Mouse (Mus musculus) layer of hippocampus, adult 11-12 months (tissue): Measurements from ENCODE around the gene Fbln2.

Experiments
- DNase-seq: peaks from one replicate; pipeline ENCODE4 v3.0.0; 2022; ENCODE audit warnings: low spot score

The Fbln2 gene

DNA sequence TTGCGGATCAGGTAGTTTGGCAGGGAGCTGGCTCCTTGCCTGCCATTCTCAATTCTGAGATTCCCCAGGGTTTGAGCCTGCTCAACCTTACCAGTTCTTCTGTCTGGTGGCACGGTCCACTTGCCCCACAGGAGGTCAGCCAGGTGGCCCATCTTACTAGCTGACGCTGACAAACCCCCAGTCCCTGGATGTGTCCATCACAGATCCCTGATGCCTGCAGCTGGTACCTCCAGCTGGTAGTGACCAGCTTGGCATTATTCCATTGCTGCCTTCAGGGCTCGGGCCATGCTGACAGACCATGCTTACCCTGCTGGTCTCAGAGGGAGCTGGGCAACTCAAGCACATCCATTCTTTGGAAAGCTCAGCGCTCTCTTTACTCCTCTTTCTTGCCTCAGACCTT lies 18.7 kb downstream of the Fbln2 start:
- DNase-seq = no peak

DNA sequence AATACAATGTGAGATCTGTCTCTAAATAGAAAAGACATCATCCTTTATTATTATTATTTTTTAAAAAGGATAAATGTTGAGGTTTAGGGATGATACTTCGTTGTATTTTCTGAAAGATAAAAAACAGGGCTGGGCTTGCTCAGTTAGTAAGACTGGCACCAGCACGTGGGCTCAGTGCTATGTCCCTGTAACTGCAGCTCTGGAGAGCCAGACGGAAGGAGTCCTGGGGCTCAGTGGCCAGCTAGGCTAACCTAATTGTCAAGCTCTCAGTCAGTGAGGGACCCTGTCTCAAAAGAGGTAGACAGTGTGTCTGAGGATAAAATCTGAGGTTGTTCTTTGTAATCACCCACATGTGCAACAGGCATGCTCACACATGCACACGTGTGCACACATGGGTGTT lies 19.3 kb downstream of the Fbln2 start:
- no peak for DNase-seq

DNA sequence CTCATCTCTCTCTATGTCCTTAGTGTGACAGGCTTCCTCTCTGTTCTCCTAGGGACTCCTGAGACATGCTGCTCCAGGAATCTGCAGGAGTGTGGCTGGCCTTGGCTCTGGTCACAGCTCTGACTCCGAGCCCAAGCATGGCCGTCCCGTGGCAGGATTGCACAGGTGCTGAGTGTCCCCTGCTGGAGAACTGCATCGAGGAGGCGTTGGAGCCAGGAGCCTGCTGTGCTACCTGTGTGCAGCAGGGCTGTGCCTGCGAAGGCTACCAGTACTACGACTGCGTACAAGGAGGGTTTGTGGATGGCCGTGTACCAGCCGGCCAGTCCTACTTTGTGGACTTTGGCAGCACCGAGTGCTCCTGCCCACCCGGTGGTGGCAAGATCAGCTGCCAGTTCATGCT lies 20.8 kb downstream of the Fbln2 start:
- DNase-seq = no peak

DNA sequence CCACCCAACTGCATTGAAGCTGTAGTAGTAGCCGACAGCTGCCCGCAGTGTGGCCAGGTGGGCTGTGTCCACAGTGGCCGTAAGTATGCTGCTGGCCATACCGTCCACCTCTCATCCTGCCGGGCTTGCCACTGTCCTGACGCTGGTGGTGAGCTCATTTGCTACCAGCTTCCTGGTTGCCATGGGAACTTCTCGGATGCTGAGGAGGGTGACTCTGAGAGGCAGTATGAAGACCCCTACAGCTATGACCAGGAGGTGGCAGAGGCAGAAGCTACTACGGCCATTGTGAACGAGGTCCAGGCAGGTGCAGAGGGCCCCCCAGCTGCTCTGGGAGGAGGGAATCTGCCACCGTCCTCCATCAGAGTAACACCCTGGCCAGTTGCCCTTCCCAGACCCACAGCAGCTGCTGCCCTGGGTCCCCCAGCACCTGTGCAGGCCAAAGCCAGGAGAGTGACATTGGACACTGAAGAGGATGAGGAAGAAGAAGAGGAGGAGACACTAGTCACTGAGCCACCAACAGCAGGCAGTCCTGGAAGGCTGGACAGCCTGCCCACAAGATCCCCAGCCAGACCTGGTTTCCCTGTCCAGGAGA lies 21.3 kb downstream of the Fbln2 start:
- no peak for DNase-seq

DNA sequence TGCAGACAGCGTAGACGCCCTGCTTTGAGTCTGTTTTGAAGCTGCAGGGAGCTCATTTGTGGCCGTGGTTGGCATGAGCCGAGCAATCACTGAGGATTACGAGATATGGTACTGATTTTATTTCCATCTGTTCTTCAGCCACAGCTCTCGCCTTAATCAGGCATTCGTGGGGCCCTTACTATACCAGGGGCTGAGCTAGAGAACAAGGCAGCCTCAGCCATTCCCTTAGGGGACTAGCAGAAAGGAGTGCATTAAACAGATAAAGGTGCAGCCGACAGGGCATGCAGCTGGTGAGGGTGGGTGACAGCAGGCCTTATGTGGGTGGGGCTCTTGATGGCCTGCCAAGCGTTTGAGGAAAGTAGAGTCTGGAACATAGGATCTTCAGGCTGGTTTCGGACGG lies 23.8 kb downstream of the Fbln2 start:
- DNase-seq = no peak

DNA sequence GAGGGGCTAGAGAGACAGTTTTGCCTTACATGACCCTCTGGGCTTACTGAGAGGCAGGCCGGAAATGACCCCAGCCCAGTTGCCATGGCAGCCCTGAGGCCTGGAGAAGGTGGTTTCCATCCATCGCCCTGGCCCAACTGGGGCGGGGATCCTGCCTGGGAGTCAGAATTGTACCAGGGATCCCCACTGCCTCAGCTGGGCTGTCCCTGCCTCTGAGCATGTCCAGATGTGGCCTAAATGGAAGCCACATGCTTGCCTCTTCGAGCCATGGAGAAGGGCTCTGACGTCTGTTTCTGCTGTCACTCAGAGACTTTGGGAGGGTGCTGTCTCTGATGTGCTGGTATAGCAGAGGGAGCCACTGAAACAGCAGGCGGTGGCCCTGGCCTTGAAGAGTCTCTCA lies 24.2 kb downstream of the Fbln2 start:
- no peak for DNase-seq

DNA sequence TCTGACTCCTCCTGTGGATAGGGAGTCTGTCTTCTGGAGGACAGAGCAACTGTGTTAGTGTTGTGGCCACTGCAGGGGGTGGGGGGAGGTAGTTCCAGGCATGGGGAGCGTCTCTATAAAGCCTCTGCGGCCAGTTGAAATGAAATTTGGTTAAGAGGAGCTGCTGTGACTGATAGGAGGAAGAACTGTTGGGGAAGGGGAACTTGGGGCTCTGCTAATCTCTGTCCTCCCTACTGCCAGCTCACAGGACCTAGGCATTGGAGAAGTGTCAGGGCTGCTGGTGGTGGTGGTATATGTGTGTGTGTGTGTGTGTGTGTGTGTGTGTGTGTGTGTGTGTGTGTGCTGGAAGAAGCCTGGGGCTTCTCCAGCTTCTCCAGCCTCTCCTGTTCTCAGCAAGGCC lies 25.0 kb downstream of the Fbln2 start:
- no peak for DNase-seq

DNA sequence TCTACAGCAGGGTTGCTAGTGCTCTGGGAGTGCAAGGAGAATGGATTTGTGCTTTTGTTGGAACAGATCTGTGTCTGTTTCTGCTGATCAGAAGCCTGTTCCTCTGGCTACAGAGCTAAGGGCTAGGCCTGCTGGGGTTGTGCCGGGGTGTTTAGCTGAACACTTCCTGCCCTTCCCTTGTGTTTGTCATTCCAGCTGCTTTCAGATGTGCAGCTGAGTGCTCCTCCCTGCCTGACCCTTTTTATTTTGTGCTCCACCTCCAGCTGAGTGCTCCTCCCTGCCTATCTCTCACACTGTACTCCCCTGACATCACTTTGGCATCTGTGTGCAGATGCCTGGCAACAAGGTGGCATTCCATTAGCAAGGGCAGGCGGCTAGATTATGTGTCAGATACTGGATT lies 28.3 kb downstream of the Fbln2 start:
- no peak for DNase-seq

DNA sequence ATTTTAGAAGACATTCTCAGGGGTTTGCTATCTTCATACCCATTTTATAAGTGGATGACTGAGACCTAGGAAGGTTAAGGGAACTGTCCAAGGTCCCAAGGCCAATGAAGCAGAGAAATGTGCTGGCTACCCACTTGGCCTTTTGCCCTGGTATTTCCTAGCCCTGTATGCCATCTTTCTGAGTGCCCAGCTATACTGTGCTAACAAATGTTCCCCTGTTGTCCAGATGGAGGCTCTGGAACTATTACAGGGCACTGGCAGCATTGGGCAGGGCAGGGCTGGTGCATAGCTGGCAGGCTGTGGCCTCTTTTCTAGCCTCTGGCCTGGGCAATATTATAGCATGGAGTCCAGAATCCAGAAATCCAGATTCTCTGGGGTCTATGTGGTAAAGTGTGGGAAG lies 28.7 kb downstream of the Fbln2 start:
- no peak for DNase-seq

DNA sequence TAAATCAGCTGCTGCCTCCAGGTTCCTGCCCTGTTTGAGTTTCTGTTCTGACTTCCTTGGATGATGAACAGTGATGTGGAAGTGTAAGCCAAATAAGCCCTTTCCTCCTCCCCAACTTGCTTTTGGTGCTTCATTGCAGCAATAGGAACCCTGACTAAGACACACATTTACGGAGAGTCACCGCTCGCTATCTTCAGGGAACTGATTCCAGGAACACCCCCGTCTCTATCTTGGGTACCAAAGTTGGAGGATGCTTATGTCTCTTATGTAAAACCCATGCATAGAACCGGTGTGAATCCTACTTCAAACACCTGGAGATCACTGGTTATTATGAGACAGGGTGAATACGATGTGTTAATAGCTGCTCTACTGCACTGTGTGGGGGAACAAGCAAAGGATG lies 31.1 kb downstream of the Fbln2 start:
- peak; percentile 35 for DNase-seq

DNA sequence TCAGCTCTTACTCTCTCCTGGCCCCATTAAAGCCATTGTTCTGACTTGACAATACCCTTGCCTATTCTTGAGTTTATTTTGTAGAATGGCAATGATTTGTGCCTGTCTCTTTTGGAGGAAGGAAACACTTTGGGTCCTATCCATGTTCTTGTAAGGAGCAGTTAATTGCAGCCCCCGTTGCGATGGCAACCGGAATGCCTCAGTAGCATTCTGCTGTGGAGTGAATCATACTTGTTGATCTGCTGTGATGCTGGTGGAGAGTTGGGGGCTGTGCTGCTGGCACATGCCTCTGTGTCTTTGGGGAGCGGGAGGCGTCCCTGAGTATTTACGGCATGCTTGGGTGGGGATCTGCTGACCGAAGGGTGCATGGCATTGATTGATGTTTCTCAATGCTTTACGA lies 32.1 kb downstream of the Fbln2 start:
- peak; percentile 55 for DNase-seq

DNA sequence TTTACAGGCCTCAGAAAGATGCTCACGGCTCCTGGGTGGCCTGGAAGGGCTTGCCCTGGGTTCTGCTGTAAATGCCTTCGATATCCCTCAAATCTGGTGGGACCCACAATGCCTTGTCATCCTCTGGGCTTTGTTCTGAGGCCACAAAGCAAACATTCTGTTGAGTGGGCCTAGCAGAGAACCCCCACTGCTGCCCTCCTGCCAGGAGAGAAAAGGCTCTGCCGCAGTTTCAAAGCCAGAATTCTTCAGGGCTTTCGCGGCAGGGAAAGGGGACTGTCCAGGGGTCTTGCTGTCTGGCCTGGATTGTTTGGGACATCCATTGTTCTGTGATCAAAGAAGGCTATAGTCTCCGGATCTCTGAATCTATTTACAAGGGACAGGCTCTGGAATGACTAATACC lies 33.1 kb downstream of the Fbln2 start:
- no peak for DNase-seq

DNA sequence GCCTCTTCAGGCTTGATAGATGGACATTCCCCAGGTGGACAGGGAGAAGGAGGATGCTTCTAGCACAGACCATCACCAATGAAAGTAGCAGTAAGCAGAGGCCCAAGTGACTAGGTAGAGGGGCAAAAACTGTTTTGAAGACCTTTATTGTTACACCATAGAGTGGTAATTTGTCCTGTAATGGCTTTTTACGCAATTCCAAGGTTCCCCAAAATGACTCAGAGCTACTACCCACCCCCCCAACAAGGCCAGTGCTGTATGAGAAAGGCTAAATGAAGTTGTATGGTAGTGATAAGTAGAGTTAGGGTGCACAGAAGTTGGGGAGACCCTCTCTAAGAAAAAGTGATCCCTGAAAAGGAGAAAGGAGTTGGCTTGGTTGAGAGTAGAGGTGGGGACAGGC lies 35.1 kb downstream of the Fbln2 start:
- DNase-seq = no peak

DNA sequence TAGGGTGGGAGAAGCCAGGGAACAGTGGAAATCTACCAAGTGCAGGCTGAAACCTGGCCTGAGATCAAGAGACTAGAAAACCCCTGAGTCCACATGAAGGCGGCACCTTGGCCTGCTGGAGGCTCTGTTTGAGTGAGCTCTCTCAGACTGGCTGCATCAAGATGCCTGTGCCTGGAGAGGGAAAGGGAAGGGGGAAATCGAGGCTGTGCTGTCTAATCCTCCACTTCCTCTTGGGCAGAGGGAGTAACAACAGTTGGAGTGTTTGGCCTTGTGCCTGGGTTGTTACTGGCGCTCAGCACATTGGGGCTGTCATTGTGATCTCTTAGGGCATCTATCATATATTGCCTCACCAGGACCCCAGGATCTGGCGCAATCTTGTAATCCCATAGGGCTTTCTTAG lies 36.4 kb downstream of the Fbln2 start:
- DNase-seq = no peak

DNA sequence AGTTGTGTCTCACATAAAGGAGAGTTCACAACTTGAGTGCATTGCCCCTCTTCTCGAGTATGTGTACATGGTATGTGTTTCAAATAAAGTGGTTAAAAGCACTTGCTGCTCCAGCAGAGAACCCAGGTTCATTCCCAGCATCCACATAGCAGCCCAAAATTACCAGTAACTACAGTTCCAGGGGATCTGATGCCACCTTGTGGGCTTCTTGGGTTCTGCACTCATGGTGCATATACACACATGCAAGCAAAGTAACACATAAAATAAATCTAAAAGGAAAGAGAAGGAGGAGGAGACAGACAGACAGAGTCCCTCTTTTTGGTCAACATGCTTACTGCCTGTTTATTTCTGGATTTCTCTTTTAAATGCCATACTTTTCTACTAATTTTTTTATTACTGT lies 37.5 kb downstream of the Fbln2 start:
- DNase-seq = no peak

DNA sequence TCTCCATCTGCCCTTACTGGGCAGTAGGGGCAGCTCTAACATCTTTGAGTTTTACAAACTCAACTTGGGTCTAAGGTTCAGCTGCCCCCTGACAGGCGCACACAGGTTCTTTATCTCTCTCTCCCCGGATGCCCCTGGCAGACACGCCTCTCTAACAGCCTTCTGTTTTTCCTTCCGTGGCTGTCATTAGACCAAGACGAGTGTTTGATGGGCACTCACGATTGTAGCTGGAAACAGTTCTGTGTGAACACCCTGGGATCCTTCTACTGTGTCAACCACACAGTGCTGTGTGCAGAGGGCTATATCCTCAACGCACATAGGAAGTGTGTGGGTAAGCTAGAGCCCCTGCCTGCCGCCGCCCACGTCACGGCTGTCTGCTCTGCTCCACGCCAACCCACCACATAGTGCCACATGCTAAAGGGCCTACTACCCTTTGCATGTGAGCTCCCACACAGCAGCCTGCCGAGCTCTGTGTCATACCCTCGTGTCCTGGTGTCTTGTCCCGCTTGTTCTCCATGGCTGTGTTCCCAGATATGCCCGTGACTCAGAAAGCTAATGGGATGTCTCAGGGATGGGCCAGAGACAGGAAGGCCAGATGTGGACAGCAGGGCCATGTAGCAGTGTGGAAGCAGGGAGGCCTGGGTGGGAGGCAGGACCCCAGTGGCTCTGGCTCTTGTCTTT lies 47.3 kb downstream of the Fbln2 start:
- peak; percentile 78 for DNase-seq

DNA sequence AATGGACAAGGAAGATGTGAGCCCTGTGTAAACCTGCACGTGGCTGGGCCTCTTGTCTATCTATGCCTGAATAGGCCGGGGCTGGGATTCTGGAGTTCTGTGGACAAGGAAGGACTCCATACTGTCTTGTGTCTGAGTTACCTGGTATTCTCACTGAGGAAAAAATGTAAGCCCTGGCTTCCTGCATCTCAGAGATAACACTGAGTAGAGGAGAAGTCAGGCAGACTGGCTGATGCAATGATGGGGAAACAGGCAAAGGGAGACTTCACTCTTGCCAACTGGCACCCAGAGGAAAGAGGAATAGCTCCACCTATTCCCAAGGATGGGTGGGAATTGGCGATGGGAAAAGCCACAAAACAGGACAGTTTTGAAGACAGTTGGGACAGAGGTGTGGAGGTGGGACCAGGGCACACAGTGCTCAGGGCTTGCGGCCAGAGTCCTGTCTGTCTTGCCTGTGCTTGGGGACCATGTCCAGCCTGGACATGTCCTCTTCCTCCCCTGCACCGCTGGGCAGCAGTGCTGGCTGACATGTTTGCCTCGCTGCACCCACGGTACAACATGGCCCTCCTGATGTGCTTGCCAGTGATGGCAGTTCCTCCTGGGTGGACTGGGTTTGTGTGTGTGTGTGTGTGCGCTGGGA lies 48.2 kb downstream of the Fbln2 start:
- DNase-seq = no peak

DNA sequence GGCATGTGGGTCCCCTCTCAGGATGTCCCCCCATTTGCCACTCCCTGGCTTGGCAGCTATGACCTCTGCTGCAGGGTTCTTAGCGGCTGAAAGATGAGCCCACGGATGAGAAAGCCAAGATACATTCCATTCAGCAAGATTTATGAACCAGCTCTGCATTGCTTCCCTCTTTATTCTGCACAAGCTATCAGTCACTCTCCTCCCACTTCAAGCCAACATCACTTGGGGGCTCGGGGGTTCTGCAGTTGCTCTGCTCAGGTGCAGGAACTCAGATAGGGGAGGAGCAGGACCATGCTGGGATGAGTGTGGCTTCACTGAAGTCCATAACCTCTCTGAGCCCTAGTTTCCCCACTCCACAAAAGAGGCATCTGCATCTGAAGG lies 48.7 kb downstream of the Fbln2 start:
- no peak for DNase-seq

DNA sequence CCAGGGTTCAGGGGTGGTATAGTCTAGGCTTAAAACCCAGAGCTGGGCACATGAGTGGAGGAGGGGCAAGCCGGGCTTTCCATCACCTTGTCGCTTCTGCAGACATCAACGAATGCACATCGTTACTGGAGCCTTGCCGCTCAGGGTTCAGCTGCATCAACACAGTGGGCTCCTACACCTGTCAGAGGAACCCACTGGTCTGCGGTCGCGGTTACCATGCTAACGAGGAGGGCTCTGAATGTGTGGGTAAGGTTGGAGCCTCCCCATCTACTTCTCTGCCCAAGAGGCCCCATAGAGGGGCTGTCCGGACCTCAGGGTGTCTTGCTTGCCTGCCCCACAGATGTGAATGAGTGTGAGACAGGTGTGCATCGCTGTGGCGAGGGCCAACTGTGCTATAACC lies 53.4 kb downstream of the Fbln2 start:
- DNase-seq = no peak

DNA sequence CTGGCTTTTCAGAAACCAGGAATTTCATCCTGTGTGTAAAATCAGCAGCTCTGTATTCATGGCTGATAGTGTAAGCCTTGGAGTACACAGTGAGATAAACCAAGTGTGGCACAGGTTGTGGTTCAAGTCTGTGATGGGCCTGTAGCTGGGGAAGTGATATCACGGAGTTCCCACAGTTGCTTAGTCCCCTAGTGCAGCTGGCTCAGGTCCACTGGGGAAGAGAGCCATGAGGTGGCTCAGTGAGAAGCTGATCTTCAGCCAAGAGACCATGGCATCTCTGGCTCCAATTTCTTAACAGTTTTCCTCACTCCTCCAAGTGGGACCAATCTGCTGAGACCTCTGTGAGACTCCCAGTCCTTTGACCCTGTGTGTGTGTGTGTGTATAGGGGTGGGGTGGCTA lies 54.4 kb downstream of the Fbln2 start:
- DNase-seq = no peak

DNA sequence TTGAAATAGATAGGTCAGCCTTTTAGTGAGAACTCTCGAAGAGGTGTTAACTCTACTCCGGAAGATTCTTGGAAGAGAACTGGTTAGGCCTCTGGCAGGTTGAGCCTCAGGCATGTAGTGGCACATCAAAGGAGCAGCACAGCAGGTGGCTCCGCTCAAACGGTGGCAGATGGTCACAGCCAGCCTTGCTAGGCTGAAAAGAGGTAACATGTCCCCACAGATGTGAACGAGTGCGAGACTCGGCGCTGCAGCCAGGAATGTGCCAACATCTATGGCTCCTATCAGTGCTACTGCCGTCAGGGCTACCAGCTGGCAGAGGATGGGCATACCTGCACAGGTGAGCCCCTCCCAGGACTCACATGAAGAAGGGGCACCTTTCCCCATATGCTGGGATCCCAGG lies 56.1 kb downstream of the Fbln2 start:
- DNase-seq = no peak

DNA sequence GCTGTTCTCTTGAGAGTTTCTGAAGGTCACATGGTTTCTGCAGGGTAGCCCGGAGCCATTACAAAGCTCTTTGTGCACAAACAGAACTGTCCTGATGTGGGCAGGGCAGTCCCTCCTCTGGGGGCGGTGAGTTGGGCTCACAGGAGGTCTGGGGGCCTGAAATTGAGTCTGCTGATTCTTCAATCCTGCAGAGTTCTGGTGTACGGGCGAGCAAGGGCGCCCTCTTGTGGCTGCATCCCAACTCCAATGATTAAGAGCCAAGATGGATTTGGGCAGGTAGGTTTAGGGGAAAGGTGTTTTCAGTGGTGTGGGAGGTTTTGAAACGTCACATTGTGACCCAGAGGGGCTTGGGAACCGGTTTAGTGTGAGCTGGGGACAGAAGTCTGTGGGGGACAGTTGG lies 65.3 kb downstream of the Fbln2 start:
- peak; percentile 73 for DNase-seq

DNA sequence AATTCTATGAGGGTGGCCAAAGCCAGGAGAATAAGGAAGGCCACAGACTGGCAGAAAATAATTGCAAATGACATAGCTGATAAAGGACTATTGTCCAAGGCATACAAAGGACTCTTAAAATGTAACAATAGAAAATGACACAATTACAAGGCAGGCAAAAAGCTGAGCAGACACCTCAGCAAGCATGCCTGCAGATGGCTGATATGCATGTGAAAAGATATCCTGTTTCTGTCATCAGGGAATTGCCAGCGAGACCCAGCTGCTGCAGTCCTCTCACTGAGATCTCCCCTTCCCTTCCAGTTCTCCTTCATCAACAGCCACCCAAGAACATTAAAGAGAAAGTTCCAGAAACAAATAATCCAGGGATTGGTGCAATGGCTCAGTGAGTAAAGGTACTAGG lies 66.0 kb downstream of the Fbln2 start:
- DNase-seq = no peak

DNA sequence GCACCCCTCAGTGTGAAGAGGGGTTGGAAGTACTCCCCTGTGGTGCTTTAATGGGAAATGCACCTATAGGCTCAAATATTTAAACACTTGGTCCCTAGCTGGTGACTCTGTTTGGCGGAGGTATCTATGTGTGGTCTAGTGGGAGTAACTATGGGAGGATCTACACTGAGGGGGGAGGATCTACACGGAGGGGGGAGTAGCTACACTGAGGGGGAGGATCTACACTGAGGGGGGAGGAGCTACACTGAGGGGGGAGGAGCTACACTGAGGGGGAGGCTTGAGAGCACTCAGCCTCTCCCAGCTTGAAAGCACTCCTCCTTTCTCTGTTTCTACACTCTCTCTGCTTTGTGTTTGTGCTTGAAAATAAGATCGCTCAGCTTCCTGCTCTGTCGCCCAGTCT lies 67.2 kb downstream of the Fbln2 start:
- no peak for DNase-seq
